Mouse (Mus musculus): Measurements from ENCODE around the gene Gli1.

The Gli1 gene

GRCm38 (mm10) chr10:127346173-127346572 lies 4.4 kb upstream of the Gli1 start:
- DNase-seq (ENCODE audit: low spot score): no peak

GRCm38 (mm10) chr10:127343029-127343428 lies 1.3 kb upstream of the Gli1 start:
- no peak for DNase-seq (ENCODE audit: low spot score)

- DNase-seq (ENCODE audit: low spot score): no peak
Measured at GRCm38 (mm10) chr10:127341360-127341690, 449 bp downstream of the Gli1 start.

DNA sequence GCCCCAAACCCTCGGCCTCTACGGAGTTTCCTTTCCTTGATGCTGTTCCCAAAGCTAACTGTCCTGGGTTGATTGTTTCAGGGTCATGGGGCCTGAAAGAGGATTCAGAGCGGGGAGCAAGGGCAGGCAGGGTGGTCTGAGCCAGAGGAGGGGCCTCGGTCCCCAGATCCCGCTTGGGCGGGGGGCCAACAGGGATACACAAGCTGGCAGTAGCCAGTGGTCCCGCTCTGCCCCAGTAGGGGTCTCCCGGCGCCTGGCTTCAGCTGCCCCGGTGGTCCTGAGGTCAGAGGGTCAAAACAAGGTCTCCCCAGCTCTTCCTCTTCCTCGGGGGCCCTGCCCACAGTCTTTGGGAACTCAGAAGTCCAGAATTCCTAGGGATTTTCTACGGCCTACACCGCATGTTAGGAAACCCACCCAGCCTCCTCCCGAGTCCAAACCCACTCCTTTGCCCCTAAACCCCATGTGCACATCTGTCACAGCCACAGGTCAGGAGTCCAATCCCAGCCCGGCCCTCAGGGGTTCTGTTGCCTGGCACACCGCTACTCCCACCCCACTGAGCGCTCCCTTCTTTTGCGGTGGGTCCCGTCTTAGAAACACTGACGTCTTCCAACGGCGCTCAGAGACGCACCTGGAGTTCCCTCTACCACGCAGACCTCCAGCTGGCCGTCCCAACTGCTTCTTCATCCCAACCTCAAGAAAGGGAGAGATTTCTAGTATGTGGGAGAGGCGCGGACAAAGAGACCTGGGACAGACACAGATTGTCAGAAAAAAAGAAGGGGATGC lies 1.0 kb downstream of the Gli1 start:
- DNase-seq (ENCODE audit: low spot score): no peak

DNA sequence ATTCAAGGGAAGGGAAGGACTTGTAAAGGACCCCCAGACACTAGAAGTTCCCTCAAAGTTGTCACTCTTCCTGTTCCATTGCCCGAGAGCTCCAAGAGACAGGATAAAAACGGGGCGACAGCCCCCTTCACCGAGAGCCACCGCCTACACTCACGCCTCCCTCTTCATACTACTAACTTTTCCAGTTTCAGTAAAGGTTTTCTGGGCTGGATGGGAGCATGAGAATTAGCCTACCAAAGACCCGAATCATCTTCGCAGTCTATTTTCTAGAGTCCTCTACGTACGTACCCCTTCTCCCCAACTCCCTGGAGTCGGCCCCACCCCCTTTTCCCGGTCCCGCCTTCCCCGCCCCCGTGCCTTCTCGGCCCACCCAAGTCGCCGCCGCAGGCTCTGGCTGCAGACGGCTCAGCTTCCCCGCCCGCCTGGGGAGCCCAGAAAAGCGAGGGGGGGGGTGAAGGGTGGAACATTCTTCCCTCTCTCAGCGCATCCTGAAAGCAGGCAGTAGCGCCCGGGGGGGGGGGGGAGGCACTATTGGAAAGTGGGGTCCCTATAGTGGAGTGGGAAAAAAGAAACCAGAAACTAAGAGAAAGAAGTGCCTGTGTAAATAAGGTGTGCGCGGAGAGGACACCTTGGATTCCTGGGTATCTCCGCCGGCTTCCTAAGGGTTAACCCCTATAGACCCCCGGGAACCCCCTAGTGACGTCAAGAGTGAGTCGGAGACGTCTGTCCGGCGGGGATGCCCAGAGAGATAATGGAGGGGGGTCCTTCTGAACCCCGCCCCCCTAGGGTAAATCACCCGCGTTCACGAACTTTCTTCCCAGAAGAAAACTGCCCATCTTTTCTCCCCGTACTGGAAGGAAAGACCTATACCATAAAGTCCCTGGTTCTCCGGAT lies 1.8 kb downstream of the Gli1 start:
- DNase-seq (ENCODE audit: low spot score): no peak

DNA sequence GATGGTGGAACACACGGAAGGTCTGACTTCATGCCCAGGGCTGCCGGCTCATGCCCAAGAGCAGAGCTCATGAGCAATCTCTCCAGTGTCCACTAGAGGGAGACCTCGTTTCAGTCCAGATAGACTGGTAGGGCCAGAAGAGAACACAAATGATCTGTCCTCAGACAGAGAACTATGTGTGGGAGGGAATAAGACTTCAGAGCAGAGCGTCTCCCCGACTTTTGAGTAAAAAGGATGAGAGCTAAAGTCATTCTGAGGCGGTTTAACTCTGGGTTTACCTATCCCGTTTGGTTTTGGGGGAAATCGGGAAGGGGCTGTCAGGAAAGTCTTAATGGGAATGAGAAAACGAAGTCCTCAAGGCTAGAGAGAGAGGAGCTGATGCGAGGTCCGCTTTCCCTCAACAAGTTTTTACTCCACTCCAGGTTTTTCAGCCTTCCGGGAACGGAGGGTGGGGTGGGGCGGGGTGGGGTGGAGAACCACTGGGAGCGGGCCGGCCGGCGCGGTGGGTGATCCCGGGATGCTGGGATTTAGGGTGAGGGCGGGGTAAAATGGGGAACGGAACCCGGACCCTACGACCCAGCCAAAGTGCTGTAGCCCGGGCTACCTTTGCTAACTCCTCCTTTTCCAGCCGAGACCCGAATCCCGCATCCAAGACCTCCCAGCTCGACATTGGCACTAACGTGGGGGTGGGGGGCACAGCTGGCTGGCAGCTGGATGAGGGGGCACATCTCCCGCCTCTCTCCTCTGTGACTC lies 2.7 kb downstream of the Gli1 start:
- DNase-seq (ENCODE audit: low spot score): peak; percentile 86

GRCm38 (mm10) chr10:127337536-127338099 lies 4.2 kb downstream of the Gli1 start:
- peak; percentile 45 for DNase-seq (ENCODE audit: low spot score)

DNA sequence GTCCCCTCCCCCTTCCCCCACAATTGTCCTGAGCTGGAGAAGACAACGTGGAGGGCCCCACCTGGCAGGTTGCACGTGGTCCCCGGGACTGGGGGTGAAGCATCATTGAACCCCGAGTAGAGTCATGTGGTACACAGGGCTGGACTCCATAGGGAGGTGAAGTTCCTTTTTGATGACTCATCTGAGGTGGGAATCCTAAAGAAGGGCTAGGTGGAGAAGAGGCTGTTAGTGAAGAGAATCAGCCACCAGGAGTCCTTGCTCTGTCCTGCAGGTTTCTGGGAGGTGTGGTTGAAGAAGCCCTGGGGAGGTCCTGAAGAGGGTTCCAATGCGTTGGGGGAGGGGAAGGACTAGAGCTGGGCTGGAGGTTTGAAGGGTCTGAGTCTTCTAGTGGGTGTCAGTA lies 4.8 kb downstream of the Gli1 start:
- DNase-seq (ENCODE audit: low spot score): no peak

DNA sequence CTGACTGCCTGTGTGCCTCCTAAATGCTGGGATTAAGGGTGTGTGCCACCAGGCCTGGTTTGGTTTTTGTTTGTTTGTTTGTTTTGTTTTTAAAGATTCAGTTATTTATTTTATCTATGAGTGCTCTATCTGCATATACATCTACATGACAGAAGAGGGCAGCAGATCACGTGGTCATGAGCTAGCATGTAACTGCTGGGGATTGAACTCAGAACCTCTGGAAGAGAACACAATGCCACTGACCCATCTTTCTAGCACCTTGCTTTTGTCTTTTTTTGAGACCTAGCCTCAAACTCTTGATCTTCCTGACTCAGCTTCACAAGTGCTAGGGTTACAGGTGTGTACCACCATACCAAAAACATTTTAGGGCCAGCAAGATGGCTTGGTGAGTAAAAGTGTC lies 6.5 kb downstream of the Gli1 start:
- no peak for DNase-seq (ENCODE audit: low spot score)

DNA sequence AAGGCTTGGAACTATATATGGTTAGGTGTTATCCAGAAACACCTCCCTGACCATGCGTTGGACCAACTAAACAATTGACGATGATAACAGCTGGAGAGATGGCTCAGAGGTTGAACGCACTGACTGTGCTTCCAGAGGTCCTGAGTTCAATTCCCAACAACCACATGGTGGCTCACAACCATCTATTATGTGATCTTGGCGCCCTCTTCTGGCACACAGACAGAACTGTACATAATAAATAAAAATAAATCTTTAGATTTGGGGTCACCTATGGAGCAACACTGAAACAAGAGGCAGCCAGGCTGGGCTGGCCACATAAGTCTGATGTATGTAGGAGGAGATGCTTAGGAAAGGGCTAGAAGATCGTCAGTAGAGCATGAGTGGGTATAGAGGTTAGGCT lies 8.6 kb downstream of the Gli1 start:
- no peak for DNase-seq (ENCODE audit: low spot score)

DNA sequence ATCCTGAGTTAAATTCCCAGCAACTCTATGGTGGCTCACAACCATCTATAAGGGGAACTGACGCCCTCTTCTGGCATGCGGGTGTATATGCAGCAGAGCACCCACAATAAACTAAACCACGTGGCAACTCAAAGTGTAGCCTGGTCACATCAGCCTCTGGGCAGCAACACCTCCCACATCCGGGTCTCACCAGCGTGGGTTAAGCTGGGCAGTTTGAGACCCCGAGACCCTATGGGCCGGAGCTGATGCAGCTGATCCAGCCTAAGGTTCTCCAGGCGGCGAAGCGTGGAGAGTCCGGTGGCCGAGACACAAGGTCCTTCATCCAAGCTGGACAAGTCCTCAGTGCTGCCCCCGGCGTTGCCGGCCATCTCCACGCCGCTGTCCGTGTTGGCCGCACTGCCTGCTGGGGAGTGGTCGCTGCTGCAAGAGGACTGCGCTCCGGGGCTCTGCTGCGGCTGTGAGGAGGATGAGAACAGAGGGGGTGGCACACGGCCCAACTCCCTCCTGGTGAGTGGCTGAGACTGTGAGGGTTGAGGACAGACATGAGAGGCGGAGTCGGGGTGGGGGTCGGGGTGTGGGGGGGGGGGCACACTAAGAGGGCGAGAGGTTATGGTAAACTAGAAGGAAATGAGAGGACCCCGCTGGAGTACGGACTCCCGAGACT lies 9.4 kb downstream of the Gli1 start:
- no peak for DNase-seq (ENCODE audit: low spot score)

- DNase-seq (ENCODE audit: low spot score): no peak
Measured at GRCm38 (mm10) chr10:127330212-127330611, 11.6 kb downstream of the Gli1 start.

- no peak for DNase-seq (ENCODE audit: low spot score)
Measured at GRCm38 (mm10) chr10:127327461-127328145, 14.2 kb downstream of the Gli1 start.

DNA sequence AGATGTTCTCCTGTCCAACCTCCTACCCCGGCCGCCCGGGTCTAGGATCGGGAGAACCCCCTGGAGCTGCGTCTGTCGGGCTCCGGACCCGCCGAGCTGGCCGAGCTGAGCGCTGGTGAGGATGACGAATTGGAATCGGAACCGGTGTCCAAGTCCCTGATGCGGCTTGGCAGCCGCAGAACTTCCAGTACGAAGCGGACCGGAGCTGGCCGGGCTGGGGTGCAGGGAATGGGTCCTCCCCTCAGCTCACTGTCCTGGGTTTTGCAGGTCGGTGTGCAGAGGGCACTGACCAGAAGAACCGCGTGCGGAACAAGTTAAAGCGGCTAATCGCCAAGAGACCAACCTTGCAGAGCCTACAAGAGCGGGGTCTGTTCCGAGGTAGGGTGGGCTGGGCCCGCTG lies 14.9 kb downstream of the Gli1 start:
- DNase-seq (ENCODE audit: low spot score): no peak

DNA sequence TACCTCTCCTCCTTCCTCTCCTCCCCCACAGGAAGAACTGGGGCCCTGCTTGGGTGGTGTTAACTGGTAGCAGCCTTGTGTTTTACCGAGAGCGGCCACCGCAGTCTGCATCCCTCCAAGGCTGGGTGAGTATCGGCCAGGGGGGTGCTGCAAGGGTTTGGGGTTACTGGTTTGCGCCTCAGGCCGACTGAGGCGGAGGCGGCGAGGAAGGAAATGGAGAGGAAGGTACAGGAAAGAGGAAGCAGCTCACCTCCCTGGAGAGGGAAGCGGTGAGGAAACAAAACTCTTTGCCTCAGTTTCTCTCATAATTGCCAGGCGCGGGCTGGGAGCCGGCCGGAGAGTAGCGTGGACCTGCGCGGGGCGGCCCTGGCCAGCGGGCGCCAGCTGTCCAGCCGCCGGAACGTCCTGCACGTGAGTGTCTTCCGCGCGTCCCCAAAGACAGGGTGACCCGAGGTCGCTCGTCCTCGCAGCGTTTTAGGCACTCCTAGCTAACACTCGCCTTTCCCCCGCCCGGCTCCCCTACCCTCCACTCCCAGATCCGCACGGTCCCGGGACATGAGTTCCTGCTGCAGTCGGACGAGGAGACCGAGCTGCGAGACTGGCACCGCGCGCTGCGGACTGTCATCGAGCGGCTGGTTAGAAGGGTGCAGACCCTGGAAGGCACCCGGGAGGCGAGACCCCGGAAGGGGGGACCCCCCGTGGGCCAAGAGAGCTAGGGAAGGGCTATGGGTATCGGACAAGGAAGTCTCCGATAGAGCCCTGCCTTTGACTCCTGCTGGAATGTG lies 15.6 kb downstream of the Gli1 start:
- peak; percentile 55 for DNase-seq (ENCODE audit: low spot score)

DNA sequence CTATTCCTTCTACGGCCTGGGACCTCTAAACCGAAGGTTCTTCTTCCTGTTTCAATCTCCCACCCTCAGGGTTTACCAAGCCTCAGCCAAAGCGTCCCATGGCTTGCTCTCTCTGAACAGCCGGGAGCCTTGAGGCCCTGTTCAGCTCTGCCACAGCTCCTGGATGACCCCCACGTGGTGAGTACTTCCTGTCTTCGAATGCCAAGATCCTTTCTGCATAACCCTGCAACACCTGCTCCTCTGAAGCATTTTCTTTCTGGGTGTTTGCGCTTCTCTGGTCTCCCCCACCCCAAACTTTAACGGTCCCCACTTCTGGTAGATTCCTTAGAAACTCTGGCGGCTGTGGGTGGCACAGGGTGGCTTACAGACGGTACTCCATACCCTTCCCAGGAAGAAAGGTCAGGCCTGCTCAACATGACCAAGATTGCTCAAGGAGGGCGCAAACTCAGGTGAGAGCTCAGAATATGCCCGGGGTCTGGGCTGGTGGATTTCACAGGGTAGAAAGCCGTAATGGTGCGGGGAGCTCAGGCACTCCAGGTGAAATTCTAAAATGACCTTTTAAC lies 16.2 kb downstream of the Gli1 start:
- peak; percentile 52 for DNase-seq (ENCODE audit: low spot score)

GRCm38 (mm10) chr10:127324495-127324894 lies 17.3 kb downstream of the Gli1 start:
- DNase-seq (ENCODE audit: low spot score): peak; percentile 86

GRCm38 (mm10) chr10:127323131-127323855 lies 18.5 kb downstream of the Gli1 start:
- no peak for DNase-seq (ENCODE audit: low spot score)

- no peak for DNase-seq (ENCODE audit: low spot score)
Measured at GRCm38 (mm10) chr10:127322669-127323068, 19.1 kb downstream of the Gli1 start.
